ENCODE assay signal across 19 mouse cellular contexts in the genomic region with DNA sequence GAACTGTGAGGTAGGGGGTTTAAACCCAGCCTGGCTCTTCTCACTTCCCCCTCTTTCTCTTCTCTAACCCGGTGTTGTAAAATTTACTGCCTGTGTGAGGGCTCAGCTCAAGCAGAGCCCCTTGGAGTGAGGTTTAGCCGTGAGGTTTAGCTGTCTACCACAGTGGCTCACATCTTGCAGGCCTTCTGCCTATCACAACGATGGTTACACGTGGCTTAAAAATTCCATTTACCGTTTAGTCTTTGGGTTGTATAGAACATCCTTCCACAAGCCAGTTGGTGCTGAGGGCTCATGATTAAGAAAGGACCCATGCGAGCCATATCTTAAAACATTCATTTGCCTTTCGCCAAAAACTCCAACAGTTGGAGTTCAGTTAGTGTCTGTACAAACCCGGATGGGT. TPM values are rescaled to one million over a fixed set of nuclear protein-coding genes. Genes with fewer than 3 reads are reported as not detected.
A peak's percentile ranks its signal among the peaks of the same experiment; 100 is the strongest.
DNase-seq lines count a peak whose midpoint lies in the region; TF ChIP-seq lines count a peak whose summit lies in the region.
"Had no signal": no experiment of that assay in that cellular context is flagged by ENCODE, and none has a peak within 500 bp of the region (broad histone marks: within the 10 kb centered on the region; RNA-seq: fewer than 3 reads in every experiment).

No protein-coding gene starts in this region.

- peaks cover 2% of the 10 kb centered on the region; the same call in 1 of the 2 replicates for H3K36me3 ChIP-seq in spleen, adult 2 months (ENCODE audit: control insufficient read depth, insufficient read depth, low read length)
- peaks cover 4% of the 10 kb centered on the region for H3K36me3 ChIP-seq in splenic B cell, adult 2 months (ENCODE audit: control insufficient read depth, insufficient read depth, low read length, poor library complexity, severe bottlenecking)
- H3K36me3 ChIP-seq in heart, adult 2 months (ENCODE audit: control insufficient read depth, insufficient read depth, low read length) = no peaks in the 10 kb centered on the region
- H3K36me3 ChIP-seq: embryonic facial prominence, embryonic 12.5 days; embryonic facial prominence, embryonic 15.5 days; hindbrain, embryonic 12.5 days; hindbrain, embryonic 15.5 days had no signal

- intact Hi-C loops in heart, adult 2 months (cut with DNase I) = no loop called here

- WGBS in spleen, adult 2 months = 50% methylated on average over 8 of the region's 8 CpGs
- 79% methylated on average over 8 of the region's 8 CpGs for WGBS in heart, adult 2 months

- no peaks in the 10 kb centered on the region for H3K27me3 ChIP-seq in spleen, adult 2 months (ENCODE audit: control insufficient read depth, insufficient read depth, low read length)
- H3K27me3 ChIP-seq in splenic B cell, adult 2 months (ENCODE audit: control insufficient read depth, insufficient read depth, low read length, poor library complexity, severe bottlenecking) = no peaks in the 10 kb centered on the region
- H3K27me3 ChIP-seq in heart, adult 2 months (ENCODE audit: control insufficient read depth, insufficient read depth, low read length) = no peaks in the 10 kb centered on the region

- H3K4me1 ChIP-seq in spleen, adult 2 months (ENCODE audit: control insufficient read depth, insufficient read depth, insufficient read length) = peaks cover 21% of the 10 kb centered on the region
- H3K4me1 ChIP-seq in bone marrow macrophage, adult 2 months (ENCODE audit: control insufficient read depth, insufficient read depth, low read length) = peaks cover 45% of the 10 kb centered on the region
- H3K4me1 ChIP-seq in heart, adult 2 months (ENCODE audit: control insufficient read depth, insufficient read depth, low read length) = peaks cover 3% of the 10 kb centered on the region

- no peak overlapping the region for H3K9ac ChIP-seq in heart, adult 2 months (ENCODE audit: low read depth, low read length)
- H3K9ac ChIP-seq: embryonic facial prominence, embryonic 12.5 days; embryonic facial prominence, embryonic 15.5 days; hindbrain, embryonic 12.5 days; hindbrain, embryonic 15.5 days had no signal

- TF ChIP-seq POLR2A in spleen, adult 2 months (IDR thresholded peaks at IDR 0.05; ENCODE audit: low read depth, low read length) = no peak
- TF ChIP-seq POLR2A in bone marrow macrophage, adult 2 months (IDR thresholded peaks at IDR 0.05; ENCODE audit: borderline replicate concordance, low read depth, low read length) = no peak
- no peak for TF ChIP-seq POLR2A in heart, adult 2 months (IDR thresholded peaks at IDR 0.05; ENCODE audit: insufficient read depth, low read depth, low read length)

- no peak overlapping the region for H3K4me3 ChIP-seq in spleen, adult 2 months (ENCODE audit: extremely low read depth, insufficient read depth, insufficient read length)
- no peak overlapping the region for H3K4me3 ChIP-seq in bone marrow macrophage, adult 2 months (ENCODE audit: insufficient read depth, low read length)
- no peak overlapping the region for H3K4me3 ChIP-seq in heart, adult 2 months
- H3K4me3 ChIP-seq: embryonic facial prominence, embryonic 12.5 days; embryonic facial prominence, embryonic 15.5 days; hindbrain, embryonic 12.5 days; hindbrain, embryonic 15.5 days had no signal

- DNase-seq in spleen, adult 2 months (ENCODE audit: low read depth in 1 of 2, low spot score in 2 of 2) = no peak
- no peak for DNase-seq in spleen, postnatal 10 days (ENCODE audit: low spot score in 2 of 2)
- peak; percentile 65 for DNase-seq in splenic B cell, adult 2 months (ENCODE audit: low read depth, low spot score)
- DNase-seq in heart, adult 2 months = no peak
- DNase-seq in gastrocnemius, postnatal 10 days = no peak
- DNase-seq: adrenal gland, adult 8-10 months; adrenal gland, postnatal 25 days; cerebellum, adult 11 months; cerebellum, adult 2 months; cerebellum, adult 9-11 months; cerebellum, postnatal 25 days; gastrocnemius, postnatal 36 days had no signal

- H3K79me2 ChIP-seq in heart, adult 2 months (replicated peaks; ENCODE audit: control insufficient read depth, insufficient read depth, low read length) = no peaks in the 10 kb centered on the region

- TF ChIP-seq EP300 in heart, adult 2 months (IDR thresholded peaks at IDR 0.05; ENCODE audit: insufficient read depth, low read depth, low read length) = no peak

- peak overlapping the region; percentile 81 for H3K27ac ChIP-seq in spleen, adult 2 months (ENCODE audit: insufficient read depth, low read length)
- peak overlapping the region; percentile 77 for H3K27ac ChIP-seq in bone marrow macrophage, adult 2 months (ENCODE audit: insufficient read depth, low read depth, low read length)
- H3K27ac ChIP-seq in heart, adult 2 months = no peak overlapping the region
- H3K27ac ChIP-seq: embryonic facial prominence, embryonic 12.5 days; embryonic facial prominence, embryonic 15.5 days; hindbrain, embryonic 12.5 days; hindbrain, embryonic 15.5 days had no signal

- no peak for TF ChIP-seq CTCF in spleen, adult 2 months (IDR thresholded peaks at IDR 0.05; ENCODE audit: extremely low read depth, insufficient read depth, insufficient read length, insufficient replicate concordance)
- no peak for TF ChIP-seq CTCF in bone marrow macrophage, adult 2 months (IDR thresholded peaks at IDR 0.05; ENCODE audit: low read depth, low read length)
- no peak for TF ChIP-seq CTCF in heart, adult 2 months (IDR thresholded peaks at IDR 0.05)

RNA-seq across cellular contexts. Expression of a gene that starts 3.5 kb away (rescaled TPM):
- 38.3 and 58.4 TPM in 2 replicates for polyA plus RNA-seq in spleen, adult 2 months (2012; rRNA removed)
- 43.3 and 44.5 TPM in 2 replicates for polyA plus RNA-seq in bone marrow macrophage, adult 2 months (2012; ENCODE audit: insufficient read depth, insufficient read length, missing spikeins)
- total RNA-seq in heart, adult 2 months (2021) = 1 to 10 TPM; 2.4 to 2.8 TPM
- polyA plus RNA-seq in heart, adult 2 months (2012; rRNA removed) = 3.2 and 4.3 TPM in 2 replicates
- 1 to 10 TPM; 1.2 to 3.0 TPM for total RNA-seq in gastrocnemius, postnatal 10 days (2021)
- total RNA-seq: common myeloid progenitor, adult 5-6 weeks; granulocyte monocyte progenitor cell, adult 5-6 weeks had no signal
